ENCODE assay signal across 20 mouse cellular contexts in the genomic region with DNA sequence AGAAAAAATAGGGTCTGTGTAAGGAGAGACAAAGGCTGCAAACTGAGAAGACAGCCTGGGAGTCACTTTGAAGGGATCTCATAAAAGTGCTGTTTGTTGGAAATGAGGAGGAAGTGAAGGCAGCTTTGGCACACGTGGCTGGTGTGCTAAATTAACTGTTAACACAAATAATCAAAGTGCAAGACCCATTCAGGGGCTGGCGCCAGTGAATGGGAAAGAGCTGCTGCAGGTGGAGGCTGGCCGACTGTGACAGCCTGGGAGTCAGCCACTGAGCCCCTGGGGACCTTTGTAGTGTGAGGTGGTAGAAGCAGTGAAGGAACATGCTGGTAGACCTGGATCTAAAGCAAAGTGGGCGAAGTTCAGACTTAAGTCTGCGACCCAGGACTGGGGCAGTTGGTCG. TPM values are rescaled to one million over a fixed set of nuclear protein-coding genes. Genes with fewer than 3 reads are reported as not detected.
DNase-seq lines count a peak whose midpoint lies in the region; ATAC-seq and TF ChIP-seq lines count a peak whose summit lies in the region.
"Had no signal": no experiment of that assay in that cellular context is flagged by ENCODE, and none has a peak within 500 bp of the region (broad histone marks: within the 10 kb centered on the region; RNA-seq: fewer than 3 reads in every experiment).

No protein-coding gene starts in this region.

- no peaks in the 10 kb centered on the region for H3K9me3 ChIP-seq in kidney, postnatal 0 days (replicated peaks; ENCODE audit: low read length)
- no peaks in the 10 kb centered on the region for H3K9me3 ChIP-seq in CH12.LX (replicated peaks; ENCODE audit: low read length)
- no peaks in the 10 kb centered on the region for H3K9me3 ChIP-seq in limb, embryonic 13.5 days
- H3K9me3 ChIP-seq in forebrain, embryonic 15.5 days: no peaks in the 10 kb centered on the region
- H3K9me3 ChIP-seq: embryonic facial prominence, embryonic 10.5 days; liver, embryonic 13.5 days had no signal

- H3K4me1 ChIP-seq in kidney, postnatal 0 days (replicated peaks; ENCODE audit: insufficient read depth, low read length): peaks cover 10% of the 10 kb centered on the region
- peaks cover 2 to 23% of the 10 kb centered on the region in 2 experiments; a peak in 2 of 4 replicates for H3K4me1 ChIP-seq in CH12.LX (ENCODE audit: control insufficient read depth in 1 of 2, insufficient read depth in 2 of 2)
- peaks cover 26% of the 10 kb centered on the region for H3K4me1 ChIP-seq in limb, embryonic 13.5 days
- H3K4me1 ChIP-seq in forebrain, embryonic 15.5 days: no peaks in the 10 kb centered on the region
- H3K4me1 ChIP-seq: embryonic facial prominence, embryonic 10.5 days; liver, embryonic 13.5 days; megakaryocyte, embryonic 14.5 days had no signal

- dilution Hi-C loops in CH12.LX (cut with MboI; ENCODE audit: extremely low pct_ligation_motif_present, extremely low pct_unique_long_range_greater_than_20kb, low sequenced_read_pairs): no loop called here

- peak; percentile 9 for DNase-seq in embryo, embryonic 10.5 days (ENCODE audit: low spot score)
- DNase-seq in embryo, embryonic 10 days (ENCODE audit: low spot score): no peak
- peak; percentile 50 for DNase-seq in kidney, postnatal 0 days (ENCODE audit: low spot score)
- DNase-seq in kidney, postnatal 36 days: no peak
- peak; percentile 33 for DNase-seq in CH12.LX (ENCODE audit: extremely low read depth)
- DNase-seq in T-cell, adult 2 months (ENCODE audit: low spot score): no peak
- DNase-seq: adrenal gland, postnatal 25 days; cerebellum, adult 9-11 months; gastrocnemius, postnatal 10 days; liver, embryonic 13.5 days; right cerebral cortex, postnatal 4 days had no signal

- no peak overlapping the region for H3K4me3 ChIP-seq in kidney, postnatal 0 days (replicated peaks; ENCODE audit: low read depth, low read length)
- H3K4me3 ChIP-seq in CH12.LX (replicated peaks in 1 of 3; ENCODE audit: low read depth in 2 of 3, low read length in 2 of 3, poor library complexity in 1 of 3): no peak overlapping the region
- no peak overlapping the region for H3K4me3 ChIP-seq in limb, embryonic 13.5 days
- no peak overlapping the region for H3K4me3 ChIP-seq in forebrain, embryonic 15.5 days
- H3K4me3 ChIP-seq: embryonic facial prominence, embryonic 10.5 days; erythroblast, embryonic 14.5 days; liver, embryonic 13.5 days; megakaryocyte, embryonic 14.5 days had no signal

- TF ChIP-seq CTCF in kidney, postnatal 0 days (IDR thresholded peaks at IDR 0.05; ENCODE audit: low read depth): no peak
- TF ChIP-seq CTCF in CH12.LX (conservative IDR thresholded peaks at IDR 0.05 in 1 of 2, IDR thresholded peaks at IDR 0.05 in 1 of 2; ENCODE audit: low read depth in 2 of 2, low read length in 2 of 2): no peak

- no peak for TF ChIP-seq POLR2A in CH12.LX (IDR thresholded peaks at IDR 0.05; ENCODE audit: low read depth, low read length)

- H3K27me3 ChIP-seq in kidney, postnatal 0 days (ENCODE audit: insufficient read depth, low read length): no peaks in the 10 kb centered on the region
- peaks cover 6% of the 10 kb centered on the region for H3K27me3 ChIP-seq in CH12.LX (replicated peaks)
- no peaks in the 10 kb centered on the region for H3K27me3 ChIP-seq in limb, embryonic 13.5 days
- H3K27me3 ChIP-seq in forebrain, embryonic 15.5 days: no peaks in the 10 kb centered on the region
- H3K27me3 ChIP-seq: liver, embryonic 13.5 days; megakaryocyte, embryonic 14.5 days had no signal

- H3K36me3 ChIP-seq in kidney, postnatal 0 days (ENCODE audit: insufficient read depth, low read length): no peaks in the 10 kb centered on the region
- H3K36me3 ChIP-seq in CH12.LX (replicated peaks in 1 of 2; ENCODE audit: control insufficient read depth in 1 of 2, insufficient read depth in 1 of 2, low read length in 1 of 2): no peaks in the 10 kb centered on the region
- H3K36me3 ChIP-seq in limb, embryonic 13.5 days: no peaks in the 10 kb centered on the region
- no peaks in the 10 kb centered on the region for H3K36me3 ChIP-seq in forebrain, embryonic 15.5 days
- H3K36me3 ChIP-seq: embryonic facial prominence, embryonic 10.5 days; liver, embryonic 13.5 days had no signal

- no peak overlapping the region for H3K27ac ChIP-seq in kidney, postnatal 0 days
- H3K27ac ChIP-seq in CH12.LX (ENCODE audit: insufficient read depth, low read depth): no peak overlapping the region
- H3K27ac ChIP-seq in limb, embryonic 13.5 days: no peak overlapping the region; the same call in 1 of the 2 replicates
- no peak overlapping the region for H3K27ac ChIP-seq in forebrain, embryonic 15.5 days (replicated peaks)
- H3K27ac ChIP-seq: embryonic facial prominence, embryonic 10.5 days; hindbrain, postnatal 0 days; liver, embryonic 13.5 days had no signal

- in situ Hi-C loops in CH12.LX (cut with MboI; ENCODE audit: low pct_ligation_motif_present, low pct_unique_long_range_greater_than_20kb, low sequenced_read_pairs): no loop called here

- WGBS in kidney, postnatal 0 days: 21% methylated on average over 6 of the region's 6 CpGs
- 25% methylated on average over 6 of the region's 6 CpGs for WGBS in limb, embryonic 13.5 days
- WGBS in forebrain, embryonic 15.5 days: 56% methylated on average over 6 of the region's 6 CpGs

- no peak overlapping the region for H3K9ac ChIP-seq in kidney, postnatal 0 days (ENCODE audit: low read depth, low read length)
- no peak overlapping the region for H3K9ac ChIP-seq in CH12.LX (ENCODE audit: insufficient read depth, low read depth)
- H3K9ac ChIP-seq in limb, embryonic 13.5 days: no peak overlapping the region
- H3K9ac ChIP-seq in forebrain, embryonic 15.5 days (replicated peaks): no peak overlapping the region
- H3K9ac ChIP-seq: liver, embryonic 13.5 days had no signal

- no peak for TF ChIP-seq RAD21 in CH12.LX (IDR thresholded peaks at IDR 0.05; ENCODE audit: low read depth, low read length)

- H3K79me2 ChIP-seq in CH12.LX (replicated peaks; ENCODE audit: control insufficient read depth, extremely low read depth, insufficient read depth, poor library complexity, severe bottlenecking): no peaks in the 10 kb centered on the region

- H3K4me2 ChIP-seq in kidney, postnatal 0 days (ENCODE audit: low read length): no peak overlapping the region
- peak overlapping the region; percentile 47; the same call in 1 of the 2 replicates for H3K4me2 ChIP-seq in CH12.LX (ENCODE audit: insufficient read depth, low read depth, poor library complexity, severe bottlenecking)
- H3K4me2 ChIP-seq in limb, embryonic 13.5 days (replicated peaks): 0 out of 2 replicates have a peak overlapping the region, but pooled peaks have one; percentile 9
- H3K4me2 ChIP-seq in forebrain, embryonic 15.5 days (replicated peaks): no peak overlapping the region
- H3K4me2 ChIP-seq: liver, embryonic 13.5 days had no signal

- TF ChIP-seq EP300 in CH12.LX (IDR thresholded peaks at IDR 0.05; ENCODE audit: low read length): no peak

- no peak for ATAC-seq in kidney, postnatal 0 days (replicated peaks; ENCODE audit: low FRiP score, low read depth)
- peak; percentile 66; the same call in 1 of the 2 replicates for ATAC-seq in limb, embryonic 13.5 days (ENCODE audit: low FRiP score, low read depth)
- no peak for ATAC-seq in forebrain, embryonic 15.5 days (replicated peaks)
- ATAC-seq: activated CD4-positive, CD25-positive, alpha-beta regulatory T cell, adult 4 months; hindbrain, postnatal 0 days had no signal

TF ChIP-seq in CH12.LX, 34 proteins besides CTCF, POLR2A, EP300 and RAD21:
- TF ChIP-seq IRF4 (IDR thresholded peaks at IDR 0.05; ENCODE audit: low read depth, low read length): no peak
- no peak for TF ChIP-seq MAX (IDR thresholded peaks at IDR 0.05; ENCODE audit: low read length)
- no peak for TF ChIP-seq TBP (conservative IDR thresholded peaks at IDR 0.05; ENCODE audit: low read depth, low read length)
- TF ChIP-seq JUND (conservative IDR thresholded peaks at IDR 0.05; ENCODE audit: low read depth, low read length): no peak
- TF ChIP-seq MAZ (IDR thresholded peaks at IDR 0.05; ENCODE audit: low read depth, low read length): no peak
- TF ChIP-seq CHD2 (IDR thresholded peaks at IDR 0.05; ENCODE audit: low read length): no peak
- no peak for TF ChIP-seq ZMIZ1 (IDR thresholded peaks at IDR 0.05; ENCODE audit: low read depth, low read length)
- TF ChIP-seq GABPA (IDR thresholded peaks at IDR 0.05; ENCODE audit: insufficient replicate concordance, low read depth, low read length): no peak
- no peak for TF ChIP-seq USF1 (IDR thresholded peaks at IDR 0.05; ENCODE audit: low read depth, low read length)
- no peak for TF ChIP-seq POLR2AphosphoS2 (IDR thresholded peaks at IDR 0.05; ENCODE audit: low read depth, low read length)
- no peak for TF ChIP-seq MXI1 (IDR thresholded peaks at IDR 0.05; ENCODE audit: low read depth, low read length)
- TF ChIP-seq NELFE (IDR thresholded peaks at IDR 0.05; ENCODE audit: low read depth, low read length): no peak
- no peak for TF ChIP-seq PAX5 (IDR thresholded peaks at IDR 0.05; ENCODE audit: low read length)
- TF ChIP-seq UBTF (IDR thresholded peaks at IDR 0.05; ENCODE audit: low read depth, low read length): no peak
TF ChIP-seq in CH12.LX: peak in this region for 0.

RNA-seq across cellular contexts. Expression of gene Gm21897, which starts 57.8 kb away (rescaled TPM):
- not detected in 2 replicates for polyA plus RNA-seq in kidney, postnatal 0 days (2015; fragmentation: Nextera tagmentation; extraction: Ambion mirVana)
- not detected in 2 replicates for total RNA-seq in CH12.LX (2012; rRNA removed)
- not detected in 2 replicates for total RNA-seq in CH12.LX (2014; rRNA removed)
- polyA plus RNA-seq in CH12.LX (2012; ENCODE audit: insufficient read length, low read depth): not detected in 2 replicates
- polyA plus RNA-seq in limb, embryonic 13.5 days (2015; fragmentation: Nextera tagmentation; extraction: Ambion mirVana): not detected in 2 replicates
- not detected in 2 replicates for polyA plus RNA-seq in forebrain, embryonic 15.5 days (2015; fragmentation: Nextera tagmentation; extraction: Ambion mirVana)
- total RNA-seq: adrenal gland, postnatal 25 days; gastrocnemius, postnatal 10 days; heart, postnatal 4 days; hindbrain, postnatal 0 days had no signal
- polyA plus RNA-seq: activated CD4-positive, CD25-positive, alpha-beta regulatory T cell, adult 4 months; embryonic facial prominence, embryonic 10.5 days; erythroblast, embryonic 14.5 days; hindbrain, postnatal 0 days; liver, embryonic 13.5 days; neural tube, embryonic 14.5 days had no signal

Comparison
In these comparisons a context has a peak if more than half of its experiments do, and no peak if none do; other contexts are left out.
1. DNase-seq: peak in embryo, embryonic 10.5 days (single experiment), kidney, postnatal 0 days (single experiment) and CH12.LX (single experiment); none in embryo, embryonic 10 days (single experiment), kidney, postnatal 36 days (0 of 2) and T-cell, adult 2 months (single experiment).
2. H3K4me2 ChIP-seq: peak in CH12.LX (single experiment) and limb, embryonic 13.5 days (single experiment); none in kidney, postnatal 0 days (single experiment) and forebrain, embryonic 15.5 days (single experiment).